Mouse (Mus musculus): ENCODE measurements around the gene Secisbp2l.
A peak's percentile ranks its signal among the peaks of the same experiment; 100 is the strongest.

Gene Secisbp2l

DNA sequence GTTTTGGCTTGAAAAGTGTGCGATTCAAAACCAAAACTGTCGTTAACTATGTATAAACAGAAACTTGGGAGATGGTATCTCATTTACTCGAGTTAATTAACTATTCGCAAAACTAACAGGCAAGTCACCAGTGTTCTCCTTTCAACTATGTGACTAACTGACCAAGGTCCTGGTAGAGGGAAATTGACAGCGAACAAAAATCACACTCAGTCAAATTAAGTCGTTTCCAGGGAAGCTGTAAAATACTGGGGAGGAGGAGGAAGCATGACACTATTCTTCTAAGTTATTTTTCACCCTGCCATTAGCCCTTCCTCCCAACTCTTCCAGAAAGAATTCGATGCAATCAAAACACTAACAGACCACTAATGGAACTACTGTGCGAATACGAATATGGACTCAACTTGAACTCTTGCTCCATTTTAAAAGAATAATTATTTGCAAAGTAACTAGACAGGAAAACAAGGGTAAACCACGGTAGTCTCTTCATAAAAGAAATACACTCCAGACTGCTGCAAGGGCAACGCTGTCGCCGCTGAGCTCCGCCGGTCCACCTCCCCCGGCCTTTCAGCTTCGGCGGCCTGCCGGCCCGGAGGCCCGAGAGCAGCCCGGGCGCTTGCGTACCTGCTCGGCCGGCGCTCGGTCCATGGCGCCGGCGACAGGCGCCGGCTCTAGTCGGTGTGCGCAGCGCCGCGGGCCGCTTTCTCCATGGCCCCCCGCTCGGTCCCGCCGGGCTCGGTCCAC lies 522 bp downstream of the Secisbp2l start:
- DNase-seq, result peak; percentile 17

DNA sequence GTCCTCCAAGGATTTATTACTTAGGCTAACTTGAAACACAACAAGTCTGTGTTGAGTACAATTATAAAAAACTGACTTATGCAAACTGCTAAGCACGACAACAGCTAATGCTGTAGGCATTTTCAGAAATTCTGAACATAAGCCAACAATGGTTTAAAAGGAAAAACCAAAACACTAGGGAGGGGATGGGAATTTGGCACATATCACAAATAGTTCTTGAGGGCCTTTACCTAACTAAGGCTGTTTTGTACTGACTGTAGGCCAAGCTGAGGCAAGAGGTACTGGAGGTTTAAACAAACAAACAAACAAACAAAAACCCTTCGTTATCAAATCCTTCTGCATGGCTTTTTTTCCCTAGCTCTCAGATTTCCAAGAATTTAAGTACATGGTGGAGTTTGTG lies 1.7 kb downstream of the Secisbp2l start:
- DNase-seq, result no peak

DNA sequence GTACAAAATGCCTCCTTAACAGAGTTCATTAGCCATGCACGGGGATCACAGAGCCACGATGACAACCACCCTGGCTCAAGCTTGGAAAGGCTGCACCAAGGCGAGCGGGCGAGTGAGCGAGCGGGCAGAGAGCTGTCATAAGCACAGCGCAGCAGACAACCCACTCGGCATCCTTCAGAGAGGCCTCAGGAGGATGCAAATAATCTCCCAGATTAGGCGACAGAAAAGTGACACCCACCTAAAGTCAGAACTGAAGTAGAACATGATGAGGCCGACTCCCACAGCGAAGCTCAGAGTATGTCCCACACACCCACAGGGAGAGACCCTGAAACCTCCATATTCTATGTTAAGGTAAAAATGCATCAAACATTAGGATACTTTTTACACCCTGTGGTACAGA lies 4.3 kb downstream of the Secisbp2l start:
- no peak for DNase-seq

DNA sequence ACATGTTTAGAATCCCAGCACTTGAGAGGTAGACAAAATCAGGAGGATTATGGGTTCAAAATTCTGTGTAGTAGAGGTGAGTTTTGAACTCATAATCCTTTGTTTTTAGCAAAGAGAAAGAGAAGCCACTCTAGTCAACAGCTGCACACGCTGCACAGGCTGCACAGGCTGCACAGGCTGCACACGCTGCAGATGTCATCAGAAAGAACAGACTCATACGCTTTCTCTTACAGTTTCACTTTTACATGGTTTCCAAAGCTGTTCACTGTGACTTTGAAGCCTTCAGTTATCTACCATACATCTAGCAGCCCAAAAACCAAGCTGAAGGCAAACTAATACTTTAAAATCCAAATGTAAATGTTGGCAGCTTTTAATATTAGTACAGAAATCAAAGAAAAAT lies 5.7 kb downstream of the Secisbp2l start:
- no peak for DNase-seq

DNA sequence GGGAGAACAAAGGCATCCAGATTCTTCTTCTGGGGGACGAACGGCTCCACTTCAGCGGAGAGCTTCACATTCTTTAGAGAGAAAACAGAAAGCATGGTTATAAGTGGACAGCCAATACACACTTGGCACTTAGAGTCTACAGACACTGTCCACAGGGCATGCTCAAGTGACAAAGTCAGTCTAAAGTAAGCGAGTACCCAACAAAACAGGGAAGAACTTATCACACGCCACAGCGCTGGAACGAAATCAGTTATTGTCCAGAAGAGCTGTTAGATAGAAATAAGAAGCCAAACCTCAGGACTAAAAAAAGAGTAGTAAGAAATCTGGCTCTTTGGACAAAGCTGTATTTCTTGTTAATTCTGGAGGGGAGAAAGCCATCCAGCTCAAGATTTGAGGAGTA lies 7.0 kb downstream of the Secisbp2l start:
- DNase-seq, result no peak

DNA sequence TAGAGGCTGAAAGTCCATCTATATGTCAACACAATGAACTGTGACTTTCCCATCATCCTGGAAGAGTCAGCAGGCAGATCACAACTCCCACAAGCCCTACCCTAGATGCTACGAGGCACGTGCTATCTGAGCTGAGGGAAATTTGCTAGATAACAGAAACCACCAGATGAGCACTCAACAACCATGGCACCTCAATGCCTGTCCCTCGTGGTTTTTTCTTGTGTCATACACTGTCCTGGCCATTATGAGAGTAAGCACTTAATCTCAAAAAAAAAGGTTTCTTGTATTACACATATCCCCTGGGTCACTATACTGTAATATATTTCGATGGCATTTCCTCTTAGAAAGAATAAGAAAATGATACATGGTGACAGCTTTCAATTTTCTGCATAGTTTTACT lies 7.8 kb downstream of the Secisbp2l start:
- no peak for DNase-seq

DNA sequence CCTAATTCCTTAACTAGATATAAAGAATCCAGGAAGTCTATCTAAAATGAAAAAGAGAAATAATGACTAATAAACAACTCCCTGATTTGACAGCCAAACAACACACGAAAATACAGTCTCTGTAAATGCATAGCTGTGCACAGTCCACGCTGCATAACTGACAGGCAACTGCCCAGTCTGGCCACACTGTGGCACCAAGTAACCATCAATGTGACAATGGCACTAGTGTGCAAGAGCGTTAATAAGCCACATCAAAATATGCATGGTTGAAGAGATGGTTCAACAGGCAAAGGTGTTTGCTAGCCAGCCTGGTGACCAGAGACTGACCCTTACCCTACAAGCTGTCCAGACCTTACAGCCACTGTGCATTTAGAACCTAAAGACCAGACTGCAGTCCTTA lies 17.6 kb downstream of the Secisbp2l start:
- DNase-seq, result no peak

DNA sequence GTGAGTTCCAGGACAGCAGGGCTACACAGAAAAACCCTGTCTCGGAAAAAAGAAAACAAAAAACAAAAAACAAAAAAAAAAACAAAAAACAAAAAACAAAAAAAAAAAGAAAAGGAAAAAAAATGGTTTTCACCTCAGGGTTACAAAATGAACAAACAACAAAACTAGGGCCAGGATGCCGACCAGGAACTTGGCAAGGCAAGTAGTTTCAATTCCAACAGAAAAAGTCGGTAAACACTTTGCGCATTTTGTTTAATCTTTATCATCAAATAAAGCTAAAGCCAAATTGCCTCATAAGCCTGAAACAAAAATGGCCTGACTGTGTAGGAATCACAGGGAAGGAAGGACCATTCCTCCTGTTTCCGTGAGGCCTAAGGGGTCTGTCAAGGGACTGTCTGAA lies 18.1 kb downstream of the Secisbp2l start:
- no peak for DNase-seq

DNA sequence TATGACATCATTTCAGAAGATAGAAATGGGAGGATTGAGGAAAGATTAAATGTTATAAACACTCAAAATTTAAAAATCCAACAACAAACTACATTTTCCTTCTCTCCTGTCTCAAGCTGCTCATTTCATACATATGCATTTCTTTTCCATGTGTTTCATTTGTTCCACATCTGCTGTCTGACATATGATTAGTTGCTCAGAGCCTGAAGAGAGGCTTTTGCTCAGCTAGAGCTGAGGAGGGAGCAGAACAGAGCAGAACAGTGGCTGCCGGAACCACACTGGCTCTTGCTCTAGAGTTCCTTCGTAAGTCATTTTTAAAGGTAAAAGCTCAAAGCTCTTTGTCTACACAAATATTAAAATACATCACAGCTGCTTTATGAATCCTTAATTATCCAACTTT lies 33.3 kb downstream of the Secisbp2l start:
- DNase-seq, result no peak

DNA sequence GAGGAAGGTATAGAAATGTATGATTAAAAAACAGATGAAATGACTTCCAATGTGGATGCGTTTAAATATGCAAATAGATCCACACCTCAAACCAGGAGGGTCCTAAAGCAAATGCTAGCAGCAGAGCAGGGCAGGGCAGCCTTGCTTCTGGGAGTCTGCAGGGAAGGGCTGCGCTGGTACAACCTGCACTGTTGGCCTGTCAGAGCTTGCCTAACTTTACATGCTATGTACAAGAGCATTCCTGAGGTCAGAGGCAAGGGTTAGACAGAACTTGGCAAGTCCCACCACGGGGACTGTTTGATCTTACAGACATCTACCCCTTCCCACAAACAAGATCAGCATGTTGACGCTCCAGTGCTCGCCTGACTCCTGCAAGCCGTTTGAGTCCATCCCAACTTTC lies 43.3 kb downstream of the Secisbp2l start:
- DNase-seq, result no peak

DNA sequence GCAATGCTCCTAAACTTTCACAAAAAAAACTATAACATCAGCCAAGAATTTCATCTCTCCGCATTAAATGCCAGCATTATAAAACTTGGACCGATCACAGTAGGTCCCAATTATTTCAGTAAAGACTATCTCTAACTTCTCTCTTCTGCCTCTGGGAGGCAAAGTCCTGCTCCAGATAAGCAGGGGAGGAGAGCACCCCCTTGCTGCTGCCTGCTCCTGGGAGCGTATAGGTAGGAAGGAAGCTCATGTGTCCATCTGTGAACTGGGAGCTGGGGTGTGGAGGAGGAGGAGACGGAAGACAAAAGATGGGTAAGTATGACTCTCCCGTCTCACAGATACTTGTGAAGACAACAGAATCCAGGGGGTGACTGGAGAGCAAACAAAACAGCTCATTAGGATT lies 44.0 kb downstream of the Secisbp2l start:
- DNase-seq, result no peak

DNA sequence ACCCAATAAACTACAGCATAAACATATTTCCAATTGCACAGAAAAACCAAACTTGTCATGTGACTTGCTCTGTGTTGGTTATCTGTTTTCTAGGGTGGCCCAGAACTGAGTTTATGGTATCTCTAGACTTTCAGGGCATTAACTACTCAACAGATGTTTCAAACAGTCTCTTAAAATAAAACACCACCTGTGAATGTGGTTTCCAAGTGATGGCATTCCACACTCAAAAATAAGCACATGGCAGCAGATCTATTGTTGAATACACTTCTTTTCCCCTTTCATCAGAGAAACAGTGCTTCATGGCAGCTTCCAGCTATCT lies 46.7 kb downstream of the Secisbp2l start:
- DNase-seq, result no peak

DNA sequence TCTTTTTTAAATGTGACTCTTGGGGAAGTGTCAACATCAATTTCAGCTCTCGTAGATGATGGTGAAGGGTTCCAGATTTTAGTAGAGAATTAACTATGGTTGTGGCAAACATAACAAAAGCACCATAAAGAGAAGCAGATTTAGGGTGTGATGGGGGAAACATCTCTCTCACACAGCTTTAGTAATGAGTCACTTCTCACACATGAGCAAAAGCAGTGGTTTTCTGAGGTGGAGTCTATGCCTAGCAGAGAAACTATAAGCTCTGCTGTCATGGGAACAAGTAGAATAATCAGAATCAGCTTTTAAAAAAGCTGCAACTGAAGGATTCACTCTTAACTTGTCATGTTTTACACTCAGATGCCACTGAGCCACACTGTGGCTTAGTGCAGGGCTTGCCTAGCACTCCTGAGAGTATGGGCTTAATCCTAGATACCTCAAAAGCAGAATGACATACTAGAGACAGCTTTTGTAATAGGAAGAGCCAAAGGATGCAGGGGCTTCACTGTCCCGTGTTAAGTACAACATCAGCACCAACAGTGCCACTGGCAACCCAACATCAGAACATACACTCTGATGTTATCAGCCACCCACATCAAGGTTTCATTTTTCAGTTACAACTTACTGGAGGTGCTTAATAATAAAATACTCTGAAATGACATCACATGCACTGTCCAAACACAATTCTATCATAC lies 47.2 kb downstream of the Secisbp2l start:
- DNase-seq, result no peak

DNA sequence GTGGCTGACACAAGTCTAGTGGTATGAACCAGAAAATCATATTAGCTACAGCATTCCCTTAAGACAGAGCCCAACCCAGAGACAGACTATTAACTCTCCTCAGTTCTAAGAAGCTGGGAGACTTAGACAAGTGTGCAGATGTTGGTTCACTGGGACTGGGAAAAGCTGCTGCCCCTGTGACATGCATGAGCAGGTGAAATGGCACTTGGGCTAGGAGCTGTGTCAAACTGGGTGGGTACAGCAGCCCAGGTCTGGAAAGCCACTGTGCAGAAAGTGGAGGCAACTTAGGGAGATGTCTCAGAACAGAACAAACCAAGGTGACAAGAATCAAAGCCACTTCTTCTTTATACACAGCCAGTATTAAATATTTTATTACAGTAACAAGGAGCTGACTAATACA lies 47.9 kb downstream of the Secisbp2l start:
- no peak for DNase-seq

DNA sequence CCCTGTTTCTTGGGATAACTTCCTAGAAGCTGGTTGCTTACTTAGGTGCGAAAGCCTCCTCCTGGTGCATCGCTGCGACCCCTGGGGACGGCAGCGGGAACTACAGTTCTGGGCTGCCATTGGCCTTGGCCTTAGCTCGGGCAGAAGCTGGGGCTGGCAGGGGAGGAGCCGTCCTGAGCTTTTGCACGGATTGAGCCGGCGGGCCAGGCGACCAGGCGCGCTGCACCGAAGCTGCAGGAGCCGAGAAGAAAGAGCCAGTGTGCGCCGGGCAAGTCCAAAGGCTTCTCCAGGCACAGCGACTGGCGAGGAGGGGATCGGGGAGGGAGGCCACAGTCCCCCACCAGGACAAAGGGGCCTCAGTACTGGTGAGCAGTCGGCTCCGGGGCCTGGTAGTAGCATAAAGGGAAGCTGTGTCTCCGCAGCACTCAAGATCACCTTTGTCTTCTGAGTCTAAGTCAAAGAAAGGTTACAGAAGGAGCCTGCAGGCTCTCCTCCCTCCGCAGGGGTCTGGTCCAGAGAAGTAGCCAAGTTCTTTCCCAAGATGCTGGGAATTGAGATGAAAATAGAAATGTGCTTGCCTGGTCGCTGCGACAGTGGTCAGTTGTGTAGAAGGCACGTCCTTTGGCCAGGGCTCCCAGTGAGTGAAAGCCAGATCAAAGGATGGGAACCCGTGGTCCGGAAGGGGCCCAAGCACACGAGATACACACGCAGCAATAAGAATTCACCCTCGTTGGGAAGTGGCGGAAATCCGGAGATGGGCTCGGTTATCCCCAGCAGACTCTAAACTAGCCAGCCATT lies 50.7 kb downstream of the Secisbp2l start:
- peak; percentile 98 for DNase-seq

DNA sequence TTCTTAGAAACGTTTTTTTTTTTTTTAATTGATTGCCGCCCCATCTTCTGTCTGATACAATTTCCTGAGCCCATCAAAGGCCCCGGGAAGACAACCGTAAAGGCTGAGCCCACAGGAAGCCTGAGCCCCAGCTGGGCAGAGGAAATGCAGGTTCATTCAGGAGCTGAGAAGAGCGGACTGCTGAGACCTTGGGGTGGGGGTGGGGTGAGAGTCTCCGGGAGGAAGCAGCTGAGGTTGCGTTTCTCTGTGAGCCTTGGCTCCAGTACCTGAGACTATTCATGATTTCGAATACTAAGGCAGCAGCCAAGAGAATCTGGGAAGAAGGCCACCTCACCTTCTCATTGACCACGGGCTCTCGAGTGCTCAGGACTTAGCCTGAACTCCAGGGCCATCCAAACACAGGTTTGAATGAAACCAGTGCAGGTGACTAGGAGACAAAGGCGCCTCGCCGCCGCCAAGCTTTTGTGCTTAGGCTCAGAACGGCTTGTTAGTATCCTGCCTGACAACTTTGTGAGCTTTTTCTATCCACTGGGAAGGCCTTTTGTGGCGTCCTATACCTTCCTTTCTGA lies 58.0 kb downstream of the Secisbp2l start:
- peak; percentile 16 for DNase-seq

DNA sequence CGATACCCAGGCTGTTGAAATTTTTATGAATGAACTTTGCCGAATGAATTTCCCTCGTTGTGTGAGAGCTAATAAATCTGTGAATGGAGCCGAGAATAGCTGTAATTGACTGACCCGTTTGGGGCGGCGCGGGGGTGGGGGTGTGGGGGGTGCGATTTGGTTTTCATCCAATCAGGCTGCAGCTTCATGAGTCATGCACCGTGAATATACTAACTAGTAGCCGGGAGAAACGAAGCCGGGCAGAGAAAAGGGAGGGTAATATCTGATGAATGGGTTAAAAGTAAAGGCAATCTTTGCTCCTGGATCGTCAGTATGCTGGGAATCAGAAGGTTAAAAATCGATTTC lies 58.6 kb downstream of the Secisbp2l start, which contains the start of gene Shc4:
Gene Shc4 (minus strand): TSS at position 63 of the 345 bp plus-strand sequence.
- peak; percentile 39 for DNase-seq

DNA sequence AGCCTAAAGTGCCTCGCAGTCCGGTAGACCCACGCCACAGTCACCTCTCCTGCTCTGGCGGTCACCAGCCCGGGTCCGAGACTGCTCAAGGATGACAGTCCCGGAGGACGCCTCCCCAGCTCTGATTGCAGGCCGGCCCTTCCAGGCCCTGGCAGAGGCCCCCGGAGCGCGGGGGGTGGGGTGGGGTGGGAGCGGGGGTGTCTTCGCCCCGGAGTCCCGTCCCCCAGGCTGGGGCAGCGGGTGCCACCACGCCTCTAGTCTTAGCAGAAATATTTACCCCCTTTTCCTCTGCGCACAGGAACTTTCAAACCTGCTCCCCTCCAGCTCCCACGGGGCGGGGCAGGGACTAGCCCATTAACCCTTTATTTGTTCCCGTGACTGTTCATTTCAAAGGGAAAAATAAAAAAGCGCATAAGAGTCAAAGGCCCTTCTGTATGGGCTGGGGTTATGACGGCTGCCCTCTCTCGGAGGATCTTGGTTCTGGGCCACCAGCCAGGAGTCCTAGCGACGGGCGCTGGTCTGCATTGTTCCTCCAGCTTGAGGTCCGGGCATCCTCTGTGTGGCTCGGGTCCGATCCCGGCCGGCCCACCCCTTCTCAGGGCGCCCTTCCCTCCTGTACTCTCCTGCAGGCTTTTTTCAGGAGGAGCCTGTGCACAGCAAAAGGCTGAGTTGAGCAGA lies 59.1 kb downstream of the Secisbp2l start:
- peak; percentile 58 for DNase-seq

DNA sequence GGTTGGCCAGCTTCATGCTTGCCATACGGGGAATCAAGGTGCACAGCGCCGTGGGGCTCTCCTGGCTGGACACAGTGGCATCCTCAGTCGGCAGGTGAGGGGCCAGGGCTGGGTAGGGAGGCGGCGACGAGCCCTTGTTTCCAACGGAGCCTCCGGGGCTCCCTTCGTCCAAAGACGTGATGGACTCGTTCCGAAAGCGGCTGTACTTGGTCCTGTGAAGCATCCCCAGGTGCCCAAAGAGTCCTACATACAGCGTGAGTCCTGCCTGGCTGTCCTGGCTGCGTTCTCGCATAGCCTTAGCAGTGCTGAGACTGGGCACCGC lies 59.6 kb downstream of the Secisbp2l start:
- DNase-seq, result peak; percentile 28

DNA sequence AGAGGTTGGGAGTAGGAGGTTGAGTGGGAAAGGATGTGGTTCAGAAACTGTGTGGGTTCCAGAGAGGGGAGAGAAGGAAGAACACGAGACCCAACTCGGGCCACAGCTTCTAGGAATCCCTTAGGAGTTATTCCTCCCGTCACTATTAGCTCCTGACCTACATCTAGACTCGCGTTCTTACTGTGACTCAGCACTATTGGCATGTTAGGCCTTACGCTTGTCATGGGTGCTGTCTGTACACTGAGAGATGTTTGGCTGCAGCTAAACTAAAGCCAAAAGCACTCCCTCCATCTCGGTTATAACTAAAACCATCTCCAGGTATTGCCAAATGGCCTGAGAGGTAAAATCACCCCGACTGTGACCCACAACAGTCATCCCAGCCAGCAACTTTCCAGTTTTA lies 66.1 kb downstream of the Secisbp2l start:
- no peak for DNase-seq

DNA sequence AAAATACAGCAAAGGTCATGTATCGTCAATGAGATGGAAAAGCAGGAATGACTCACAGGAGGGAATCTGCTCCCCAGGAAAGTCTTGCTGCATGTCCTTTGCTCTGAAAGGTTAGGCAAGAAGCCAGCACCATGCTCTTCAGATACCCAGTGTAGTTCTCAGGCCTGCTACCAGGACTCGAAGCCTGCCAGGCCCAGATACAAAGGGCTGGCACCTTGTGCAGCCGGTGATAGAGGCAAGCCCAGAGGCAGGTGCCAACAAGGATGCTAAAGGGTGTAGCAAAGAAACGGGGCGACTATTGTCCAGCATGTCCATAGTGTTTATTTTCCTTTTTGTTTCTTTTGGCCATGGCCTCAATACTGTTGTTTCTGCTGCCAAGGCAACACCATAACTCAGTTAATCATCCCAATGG lies 76.2 kb downstream of the Secisbp2l start:
- no peak for DNase-seq

DNA sequence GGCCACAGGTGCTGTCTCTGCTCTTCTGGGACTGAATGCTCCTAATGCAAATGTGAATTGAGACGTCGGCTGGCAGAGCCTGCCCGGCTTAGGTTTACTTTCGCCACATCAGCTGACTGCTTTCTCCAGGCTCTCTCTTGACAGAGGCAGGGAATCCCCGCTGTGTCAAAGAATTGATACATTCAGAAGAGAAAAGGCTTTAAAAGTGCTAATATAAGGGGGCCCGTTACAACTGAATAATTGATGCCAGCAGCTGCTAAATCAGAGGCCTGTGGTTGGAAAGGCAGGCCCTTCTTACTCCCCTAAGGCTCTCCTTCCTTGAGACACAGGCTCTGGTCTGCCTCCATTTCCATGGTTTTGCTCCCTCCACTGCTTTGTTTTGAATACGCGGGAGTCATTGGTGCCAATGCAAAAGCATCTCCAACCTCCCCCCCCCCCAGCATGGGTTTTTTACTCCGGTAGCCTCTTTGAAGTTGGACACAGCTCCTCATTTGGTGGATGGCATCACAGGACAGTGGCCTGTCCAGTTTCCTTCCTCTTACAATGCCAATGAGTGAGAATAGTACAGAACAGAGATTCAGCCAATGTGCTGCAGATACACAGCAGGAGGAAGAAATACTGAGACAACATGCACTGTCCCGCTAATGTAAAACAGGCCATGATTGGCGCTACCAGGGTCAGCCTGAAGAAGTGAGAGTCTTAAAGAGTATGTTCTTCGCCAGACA lies 77.6 kb downstream of the Secisbp2l start:
- DNase-seq, result no peak

DNA sequence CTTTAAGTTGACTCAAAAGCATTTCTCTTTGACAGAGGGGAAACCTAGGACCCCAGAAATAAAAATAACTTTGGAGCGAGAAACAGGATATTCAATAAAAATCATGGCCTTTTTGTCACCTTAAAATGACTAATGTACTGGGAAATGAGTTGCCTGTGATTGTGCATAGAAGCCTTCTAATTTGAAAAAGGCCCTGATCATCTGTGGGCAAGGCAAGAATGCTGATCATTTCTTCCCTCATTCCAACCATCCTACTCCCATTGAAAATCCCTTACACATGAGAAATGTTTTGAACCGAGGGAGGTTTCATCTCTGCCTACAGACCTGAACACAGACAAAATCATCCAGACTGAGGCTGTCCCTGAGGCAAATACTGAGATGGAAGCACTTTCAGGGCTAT lies 79.8 kb downstream of the Secisbp2l start:
- no peak for DNase-seq
